Mouse (Mus musculus) thymus, postnatal 25 days (tissue): ENCODE measurements around the gene Slc7a3.
"Not testable (repeated sequence)": the region's sequence is repeated elsewhere in the genome, so short reads cannot be mapped to it uniquely, and the experiment has no call there.

Source experiments
- DNase-seq: peaks from one replicate; pipeline ENCODE4 v3.0.0; 2022

Slc7a3 gene

DNA sequence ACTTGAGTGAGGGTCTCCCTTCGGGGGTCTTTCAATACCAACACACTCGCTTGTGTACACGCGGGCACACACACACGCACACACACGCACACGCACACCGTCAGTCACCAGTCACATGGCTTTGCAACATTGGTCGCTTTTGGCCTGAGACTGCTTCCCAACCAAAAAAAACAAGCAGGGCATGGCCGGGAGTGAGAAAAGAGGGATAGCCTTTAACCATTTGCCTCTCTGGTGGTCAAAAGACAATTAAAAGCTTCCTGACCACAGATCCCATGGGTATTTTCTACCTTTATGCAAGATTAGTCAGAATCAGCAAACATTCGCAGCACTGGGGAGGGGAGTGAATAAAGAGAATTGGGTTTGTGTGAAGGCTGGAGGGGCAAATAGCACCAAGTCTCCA, at the start of gene Slc7a3:
Slc7a3 (minus strand) TSS at position 101 of the 400 bp plus-strand sequence.
- DNase-seq = no peak

GRCm38 (mm10) chrX:101131992-101132791, 46.4 kb upstream of the Slc7a3 start:
- peak; percentile 27 for DNase-seq

DNA sequence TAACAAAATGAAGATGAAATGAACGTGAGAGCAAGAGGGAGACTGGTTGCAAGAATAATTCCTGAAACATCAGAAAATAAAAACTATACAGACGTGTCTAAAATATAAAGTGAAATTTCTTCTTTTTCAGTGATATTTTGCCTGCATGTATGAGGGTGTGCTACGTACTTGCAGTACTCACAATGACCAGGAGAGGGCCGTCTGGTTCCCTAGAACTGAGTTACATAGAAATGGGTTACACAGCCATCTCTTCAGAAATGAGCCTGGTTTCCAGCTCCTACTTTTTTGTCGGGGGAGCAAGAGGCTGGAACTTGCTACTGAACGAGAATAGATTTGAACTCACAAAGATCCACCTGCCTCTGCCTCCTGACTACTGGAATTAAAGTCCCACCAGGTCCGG, 45.2 kb upstream of the Slc7a3 start:
- peak; percentile 71 for DNase-seq

- no peak for DNase-seq
Observed at GRCm38 (mm10) chrX:101128559-101128958, 42.7 kb upstream of the Slc7a3 start.

GRCm38 (mm10) chrX:101126977-101127376, 41.2 kb upstream of the Slc7a3 start:
- DNase-seq = no peak

DNA sequence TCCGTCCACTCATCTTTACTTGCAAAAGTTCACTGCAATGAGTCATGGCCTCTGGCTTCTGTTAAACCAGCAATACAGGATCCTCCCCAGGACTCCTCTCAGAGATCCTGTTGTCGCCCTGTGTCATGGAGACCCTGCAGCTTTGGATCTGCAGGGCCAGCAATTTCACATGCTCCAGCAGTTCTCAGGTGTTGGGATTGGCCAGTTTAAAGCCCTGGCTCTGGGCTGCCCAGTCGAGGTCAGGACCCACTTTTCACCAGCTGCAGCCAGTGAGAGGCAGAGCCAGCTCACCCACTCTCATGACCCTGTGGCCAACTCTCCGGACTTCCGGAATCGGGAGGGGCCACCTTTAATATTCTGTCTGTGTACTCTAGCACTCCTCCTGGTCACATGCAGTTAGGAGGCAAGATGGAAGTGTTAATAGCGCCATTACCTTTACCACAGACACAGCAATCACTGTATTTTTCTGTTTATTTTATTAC, 40.7 kb upstream of the Slc7a3 start:
- no peak for DNase-seq

DNA sequence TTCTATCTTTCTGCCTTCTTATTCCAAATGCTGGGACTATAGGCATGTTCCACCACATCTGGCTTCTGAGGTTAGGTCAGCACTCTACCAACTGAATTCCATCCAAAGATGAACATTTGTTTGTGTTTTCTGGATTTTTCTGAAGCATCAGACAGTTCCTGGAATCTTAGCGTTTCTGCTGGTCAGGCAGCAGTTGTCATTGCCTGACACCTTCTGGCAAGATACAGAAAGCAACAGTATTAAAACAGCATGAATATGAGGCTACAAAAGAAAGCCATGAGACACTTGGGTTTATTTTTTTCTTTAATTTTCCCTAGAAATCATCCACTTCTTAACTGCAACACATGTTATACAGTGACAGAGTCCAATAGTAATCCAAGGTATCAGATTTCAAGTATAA, 34.7 kb upstream of the Slc7a3 start:
- no peak for DNase-seq

GRCm38 (mm10) chrX:101085211-101085610, 609 bp downstream of the Slc7a3 start:
- not testable (repeated sequence) for DNase-seq

DNA sequence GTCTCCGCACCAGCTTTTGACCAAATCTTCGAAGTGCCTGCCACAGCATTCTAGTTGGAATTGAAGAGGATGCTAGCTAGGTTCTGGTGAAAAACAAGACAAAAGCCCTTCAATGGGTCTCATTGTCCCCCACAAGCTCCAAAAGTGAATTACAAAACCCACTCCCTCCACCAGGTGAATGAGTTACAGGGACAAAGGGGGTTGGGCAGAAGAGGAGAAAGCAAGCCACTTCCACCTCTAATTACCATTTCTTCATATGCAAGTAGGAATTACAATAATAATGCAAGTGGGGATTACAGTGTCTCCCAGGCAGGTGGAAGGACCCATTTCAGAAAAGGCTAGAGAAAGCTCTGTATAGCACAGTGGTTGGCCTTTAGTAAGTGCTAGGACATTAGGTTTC, 1.6 kb downstream of the Slc7a3 start:
- DNase-seq = no peak

- no peak for DNase-seq
Observed at GRCm38 (mm10) chrX:101065245-101065644, 20.6 kb downstream of the Slc7a3 start.

- no peak for DNase-seq
Observed at GRCm38 (mm10) chrX:101063503-101063902, 22.3 kb downstream of the Slc7a3 start.

GRCm38 (mm10) chrX:101059541-101059940, 26.3 kb downstream of the Slc7a3 start, which contains the start of gene Tex11:
Tex11 (minus strand) TSS chrX:101059667.
- no peak for DNase-seq
